Mouse (Mus musculus): ENCODE measurements around the gene Jup. TPM values are rescaled to one million over a fixed set of nuclear protein-coding genes. Genes with fewer than 3 reads are reported as not detected.
"Not testable (repeated sequence)": the region's sequence is repeated elsewhere in the genome, so short reads cannot be mapped to it uniquely, and the experiment has no call there.

Gene Jup
- polyA plus RNA-seq, 1 experiment = 15.0 TPM

DNA sequence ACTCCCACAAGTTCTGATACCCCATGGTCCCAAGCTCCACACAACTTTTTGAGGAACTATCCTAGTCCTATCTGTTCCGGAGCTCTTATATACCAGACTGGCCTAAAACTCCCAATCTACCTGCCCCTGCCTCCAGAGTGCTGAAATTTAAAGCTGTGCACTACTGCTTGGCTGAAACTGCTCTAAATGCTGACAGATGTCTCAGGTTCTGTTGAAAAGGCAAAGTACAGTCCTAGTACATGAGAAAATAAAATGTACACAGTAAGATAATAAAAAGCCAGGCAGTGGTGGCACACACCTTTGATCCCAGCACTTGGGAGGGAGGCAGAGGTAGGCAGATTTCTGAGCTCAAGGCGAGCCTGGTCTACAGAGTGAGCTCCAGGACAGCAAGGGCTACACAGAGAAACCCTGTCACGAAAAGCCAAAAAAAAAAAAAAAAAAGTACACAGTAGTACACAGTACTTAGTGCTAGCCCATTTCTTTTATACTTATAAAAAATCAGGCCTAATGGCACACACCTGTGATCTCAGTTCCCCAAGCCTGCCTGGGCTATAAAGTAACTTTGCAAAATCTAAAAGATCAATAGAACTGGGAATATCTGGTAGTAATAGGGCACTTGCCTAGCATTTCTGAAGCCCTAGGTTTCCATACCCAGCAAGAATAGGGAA, 74.8 kb downstream of the Jup start:
- Histone ChIP-seq H3K4me1 (ENCODE audit: control insufficient read depth, insufficient read depth, low read length) (peaks cover 10% of the 10 kb centered on the region), H3K27ac (ENCODE audit: insufficient read depth, low read depth, low read length) (no peak overlapping the region), H3K4me3 (ENCODE audit: insufficient read depth, low read length) (no peak overlapping the region)
- TF ChIP-seq CTCF (IDR thresholded peaks at IDR 0.05; ENCODE audit: low read depth, low read length) = no peak
- TF ChIP-seq POLR2A (IDR thresholded peaks at IDR 0.05; ENCODE audit: borderline replicate concordance, low read depth, low read length) = no peak

DNA sequence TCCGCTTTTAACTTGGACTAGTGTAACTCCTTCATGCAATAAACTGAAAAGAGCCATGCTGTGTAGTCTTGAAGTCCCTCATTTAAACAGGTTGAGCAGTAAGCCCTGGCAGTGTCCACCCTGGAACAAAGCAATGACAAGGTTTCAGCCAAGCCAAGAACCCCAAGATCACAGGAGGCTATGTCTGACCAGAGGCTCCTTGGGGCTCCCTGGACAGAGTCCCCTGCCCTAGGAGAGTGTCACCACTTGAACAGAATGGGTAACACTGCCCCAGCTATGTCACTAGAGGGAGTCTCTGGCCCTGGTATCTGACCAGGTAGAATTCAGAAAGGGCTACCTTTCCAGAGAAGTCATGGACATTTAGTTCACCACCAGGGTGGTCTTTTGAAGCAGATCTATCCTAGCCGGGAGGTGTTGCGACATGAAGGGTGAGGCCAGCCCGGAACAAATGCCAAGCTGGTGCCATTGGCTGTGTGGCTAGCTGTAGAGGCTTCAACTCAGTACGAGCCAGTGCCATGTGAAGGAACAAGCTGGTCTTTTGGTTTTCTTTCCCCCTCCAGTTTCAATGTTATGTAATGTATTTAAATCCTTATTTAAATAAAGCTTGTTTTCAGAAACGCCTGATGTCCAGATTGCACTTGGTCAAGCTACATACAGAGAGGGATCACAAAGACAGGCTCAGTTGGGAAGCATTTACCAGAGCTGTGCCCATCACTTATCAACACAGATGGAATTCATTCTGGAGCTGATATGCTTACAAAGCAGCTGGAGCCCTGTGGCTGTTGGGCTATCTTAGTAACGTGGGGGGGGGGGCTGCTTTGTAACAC, 75.9 kb downstream of the Jup start:
- H3K4me1 ChIP-seq (ENCODE audit: control insufficient read depth, insufficient read depth, low read length); H3K27ac ChIP-seq (ENCODE audit: insufficient read depth, low read depth, low read length): not testable (repeated sequence)
- peak overlapping the region; percentile 3; the same call in 1 of the 2 replicates for H3K4me3 ChIP-seq (ENCODE audit: insufficient read depth, low read length)

DNA sequence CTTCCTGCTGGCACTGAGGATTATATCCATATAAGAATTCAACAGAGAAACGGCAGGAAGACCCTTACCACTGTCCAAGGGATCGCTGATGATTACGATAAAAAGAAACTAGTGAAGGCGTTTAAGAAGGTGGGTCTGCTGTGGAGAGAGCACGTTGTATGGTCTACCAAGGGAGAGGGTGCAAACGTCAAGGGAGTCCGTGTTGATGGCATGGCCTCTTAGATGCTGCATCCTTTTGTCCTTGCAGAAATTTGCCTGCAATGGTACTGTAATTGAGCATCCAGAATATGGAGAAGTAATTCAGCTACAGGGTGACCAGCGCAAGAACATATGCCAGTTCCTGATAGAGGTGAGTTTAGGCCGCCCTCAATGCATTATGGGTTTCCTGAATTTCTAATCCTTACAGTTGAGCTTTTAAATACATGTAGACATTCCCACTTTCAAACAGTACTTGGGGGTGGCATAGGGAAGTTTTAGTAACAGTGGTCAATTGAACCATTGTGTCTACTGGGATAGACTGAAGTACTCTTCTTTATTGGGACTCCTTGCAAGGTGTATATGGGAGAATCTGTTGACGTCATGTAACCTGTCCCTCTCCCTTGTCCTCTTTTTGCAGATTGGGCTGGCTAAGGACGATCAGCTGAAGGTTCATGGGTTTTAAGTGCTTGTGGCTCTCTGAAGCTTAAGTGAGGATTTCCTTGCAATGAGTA, 76.7 kb downstream of the Jup start:
- not testable (repeated sequence) for H3K4me1 ChIP-seq (ENCODE audit: control insufficient read depth, insufficient read depth, low read length)
- Histone ChIP-seq H3K27ac (ENCODE audit: insufficient read depth, low read depth, low read length) (peak overlapping the region; percentile 45), H3K4me3 (ENCODE audit: insufficient read depth, low read length) (peak overlapping the region; percentile 55)

DNA sequence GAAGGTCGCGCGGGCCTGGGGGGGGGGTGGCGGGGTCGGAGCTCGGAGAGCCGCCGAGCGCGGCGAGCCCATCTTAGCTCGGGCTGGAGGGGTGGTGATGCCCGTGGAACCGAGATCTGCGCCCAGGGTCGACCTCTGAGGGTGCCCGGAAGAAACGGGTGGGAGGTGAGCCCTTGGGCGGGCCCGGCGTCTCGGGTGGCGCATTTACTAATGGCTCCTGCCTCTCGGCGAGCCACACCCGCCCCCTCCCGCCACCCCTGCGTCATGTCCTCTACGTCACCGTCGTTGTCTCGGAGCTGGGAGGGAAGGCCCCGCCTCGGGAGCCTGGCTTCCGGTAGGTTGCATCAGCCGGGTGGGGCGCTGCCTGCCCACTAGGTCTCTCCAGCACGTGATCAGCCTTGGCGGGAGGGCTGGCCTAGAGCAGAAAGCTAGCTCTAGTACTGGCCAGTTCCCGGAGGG, 77.4 kb downstream of the Jup start:
- peak overlapping the region; percentile 88 for H3K27ac ChIP-seq (ENCODE audit: insufficient read depth, low read depth, low read length)
- TF ChIP-seq CTCF (IDR thresholded peaks at IDR 0.05; ENCODE audit: low read depth, low read length) = no peak
- TF ChIP-seq POLR2A (IDR thresholded peaks at IDR 0.05; ENCODE audit: borderline replicate concordance, low read depth, low read length) = no peak
- H3K4me3 ChIP-seq (ENCODE audit: insufficient read depth, low read length) = peak overlapping the region; percentile 55
- H3K4me1 ChIP-seq (ENCODE audit: control insufficient read depth, insufficient read depth, low read length) = peaks cover 4% of the 10 kb centered on the region

DNA sequence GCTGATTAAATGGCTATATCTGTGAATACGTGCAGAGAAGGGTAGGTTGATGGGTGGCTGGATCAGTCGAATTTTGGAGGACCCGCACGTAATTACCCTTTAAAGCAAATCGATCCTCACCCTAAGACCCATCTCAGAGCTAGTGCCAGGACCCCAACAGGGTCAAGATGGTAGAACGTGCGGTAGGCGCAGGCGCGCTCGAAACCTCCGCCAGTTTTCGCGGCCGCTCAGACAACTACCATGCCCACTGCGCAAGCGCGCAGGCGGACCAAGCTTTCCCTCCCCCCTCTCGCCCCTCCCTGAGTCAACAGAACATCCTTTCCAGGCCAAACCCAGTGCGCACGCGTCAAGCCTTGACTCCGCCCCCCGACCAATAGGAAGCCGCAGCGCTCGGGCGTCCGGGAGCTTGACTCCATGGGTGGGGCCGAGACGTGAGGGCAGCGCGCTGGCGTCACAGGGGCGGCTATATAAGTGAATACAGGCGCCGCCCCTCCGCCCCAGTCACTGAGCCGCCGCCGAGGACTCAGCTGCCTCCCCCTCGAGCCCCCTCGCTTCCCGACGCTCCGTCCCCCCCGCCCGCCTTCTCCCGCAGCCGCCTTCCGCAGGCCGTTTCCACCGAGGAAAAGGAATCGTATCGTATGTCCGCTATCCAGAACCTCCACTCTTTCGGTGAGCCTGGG, 77.9 kb downstream of the Jup start, which contains the start of gene Eif1:
TSS of gene Eif1 (plus strand) at position 394 of the 680 bp plus-strand sequence.
- no peak for TF ChIP-seq POLR2A (IDR thresholded peaks at IDR 0.05; ENCODE audit: borderline replicate concordance, low read depth, low read length)
- no peak for TF ChIP-seq CTCF (IDR thresholded peaks at IDR 0.05; ENCODE audit: low read depth, low read length)

More for the DNA sequence above, 77.9 kb downstream of the Jup start, which contains the start of gene Eif1:
- Histone ChIP-seq H3K4me1 (ENCODE audit: control insufficient read depth, insufficient read depth, low read length) (peaks cover 4% of the 10 kb centered on the region), H3K27ac (ENCODE audit: insufficient read depth, low read depth, low read length) (peak within 1 kb of the TSS; percentile 88), H3K4me3 (ENCODE audit: insufficient read depth, low read length) (peak within 1 kb of the TSS; percentile 64)

Other genes starting within 250 kb of the Jup start
- not detected in 2 replicates for gene Krt19, start 249.1 kb downstream of the Jup start, polyA plus RNA-seq (2012; ENCODE audit: insufficient read depth, insufficient read length, missing spikeins)
- not detected in 2 replicates for gene Krt9, start 204.5 kb downstream of the Jup start, polyA plus RNA-seq (2012; ENCODE audit: insufficient read depth, insufficient read length, missing spikeins)
- gene Krt14, start 190.2 kb downstream of the Jup start, polyA plus RNA-seq (2012; ENCODE audit: insufficient read depth, insufficient read length, missing spikeins) = not detected in 2 replicates
- gene Krt16, start 148.9 kb downstream of the Jup start, polyA plus RNA-seq (2012; ENCODE audit: insufficient read depth, insufficient read length, missing spikeins) = not detected in 2 replicates
- gene Krt17, start 136.7 kb downstream of the Jup start, polyA plus RNA-seq (2012; ENCODE audit: insufficient read depth, insufficient read length, missing spikeins) = not detected in 2 replicates
- not detected in 2 replicates for gene Krt42, start 127.9 kb downstream of the Jup start, polyA plus RNA-seq (2012; ENCODE audit: insufficient read depth, insufficient read length, missing spikeins)
- 922 and 1,042 TPM in 2 replicates for gene Eif1, start 77.9 kb downstream of the Jup start, polyA plus RNA-seq (2012; ENCODE audit: insufficient read depth, insufficient read length, missing spikeins)
- not detected in 2 replicates for gene Gast, start 63.4 kb downstream of the Jup start, polyA plus RNA-seq (2012; ENCODE audit: insufficient read depth, insufficient read length, missing spikeins)
- gene Hap1, start 41.6 kb downstream of the Jup start, polyA plus RNA-seq (2012; ENCODE audit: insufficient read depth, insufficient read length, missing spikeins) = 0.68 and 1.2 TPM in 2 replicates
- gene P3h4, start 17.1 kb upstream of the Jup start, polyA plus RNA-seq (2012; ENCODE audit: insufficient read depth, insufficient read length, missing spikeins) = 0.67 TPM in 1 of 2 replicates, not detected in the other
- gene Fkbp10, start 17.9 kb upstream of the Jup start, polyA plus RNA-seq (2012; ENCODE audit: insufficient read depth, insufficient read length, missing spikeins) = 1.3 and 1.6 TPM in 2 replicates
- gene Nt5c3b, start 44.0 kb upstream of the Jup start, polyA plus RNA-seq (2012; ENCODE audit: insufficient read depth, insufficient read length, missing spikeins) = 13.0 and 17.6 TPM in 2 replicates
- gene Klhl10, start 44.2 kb upstream of the Jup start, polyA plus RNA-seq (2012; ENCODE audit: insufficient read depth, insufficient read length, missing spikeins) = not detected in 2 replicates
- gene Klhl11, start 75.0 kb upstream of the Jup start, polyA plus RNA-seq (2012; ENCODE audit: insufficient read depth, insufficient read length, missing spikeins) = 4.7 and 6.1 TPM in 2 replicates
- gene Acly, start 130.2 kb upstream of the Jup start, polyA plus RNA-seq (2012; ENCODE audit: insufficient read depth, insufficient read length, missing spikeins) = 51.4 and 62.3 TPM in 2 replicates
- 0.19 and 0.34 TPM in 2 replicates for gene Ttc25, start 147.8 kb upstream of the Jup start, polyA plus RNA-seq (2012; ENCODE audit: insufficient read depth, insufficient read length, missing spikeins)
- 40.3 and 41.2 TPM in 2 replicates for gene Cnp, start 177.1 kb upstream of the Jup start, polyA plus RNA-seq (2012; ENCODE audit: insufficient read depth, insufficient read length, missing spikeins)
- 46.6 and 52.5 TPM in 2 replicates for gene Nkiras2, start 221.5 kb upstream of the Jup start, polyA plus RNA-seq (2012; ENCODE audit: insufficient read depth, insufficient read length, missing spikeins)
- 324 and 349 TPM in 2 replicates for gene Dnajc7, start 222.4 kb upstream of the Jup start, polyA plus RNA-seq (2012; ENCODE audit: insufficient read depth, insufficient read length, missing spikeins)